Mouse (Mus musculus): ENCODE data around the gene Recql5. TPM values are rescaled to one million over a fixed set of nuclear protein-coding genes. Genes with fewer than 3 reads are reported as not detected.
A peak's percentile ranks its signal among the peaks of the same experiment; 100 is the strongest.

Gene Recql5
- polyA plus RNA-seq, 1 experiment from 2014 or later, result 7.9 TPM

- 77% methylated on average over 11 of the region's 11 CpGs for WGBS (ENCODE audit: insufficient replicate concordance)
Observed at GRCm38 (mm10) chr11:115886446-115886845, 46.8 kb downstream of the Recql5 start.

GRCm38 (mm10) chr11:115885281-115885680 is 48.0 kb downstream of the Recql5 start:
- Histone ChIP-seq H3K27ac (ENCODE audit: low read length) (no peak overlapping the region), H3K4me2 (ENCODE audit: low read depth, low read length) (no peak overlapping the region), H3K4me3 (ENCODE audit: low read depth, low read length) (no peak overlapping the region), H3K4me1 (ENCODE audit: control insufficient read depth, low read depth, low read length) (no peaks in the 10 kb centered on the region), H3K27me3 (ENCODE audit: control insufficient read depth, insufficient read depth, low read depth, low read length) (peaks cover 2% of the 10 kb centered on the region; the same call in 1 of the 2 replicates), H3K36me3 (ENCODE audit: control insufficient read depth, insufficient read depth) (no peaks in the 10 kb centered on the region), H3K9ac (ENCODE audit: low read depth, low read length) (no peak overlapping the region), H3K9me3 (replicated peaks; ENCODE audit: control insufficient read depth, low read length) (no peaks in the 10 kb centered on the region)
- 58% methylated on average over 11 of the region's 11 CpGs for WGBS (ENCODE audit: insufficient replicate concordance)
- ATAC-seq (ENCODE audit: low read depth), result no peak

More at GRCm38 (mm10) chr11:115886446-115886845, 46.8 kb downstream of the Recql5 start:
- H3K4me3 ChIP-seq (ENCODE audit: low read depth, low read length), result no peak overlapping the region
- H3K9ac ChIP-seq (ENCODE audit: low read depth, low read length), result no peak overlapping the region
- H3K4me2 ChIP-seq (ENCODE audit: low read depth, low read length), result no peak overlapping the region
- ATAC-seq (ENCODE audit: low read depth), result no peak
- H3K9me3 ChIP-seq (replicated peaks; ENCODE audit: control insufficient read depth, low read length), result no peaks in the 10 kb centered on the region
- H3K36me3 ChIP-seq (ENCODE audit: control insufficient read depth, insufficient read depth), result no peaks in the 10 kb centered on the region
- H3K27me3 ChIP-seq (ENCODE audit: control insufficient read depth, insufficient read depth, low read depth, low read length), result peaks cover 2% of the 10 kb centered on the region; the same call in 1 of the 2 replicates
- H3K4me1 ChIP-seq (ENCODE audit: control insufficient read depth, low read depth, low read length), result no peaks in the 10 kb centered on the region
- no peak overlapping the region for H3K27ac ChIP-seq (ENCODE audit: low read length)

- H3K27me3 ChIP-seq (ENCODE audit: control insufficient read depth, insufficient read depth, low read depth, low read length), result peaks cover 2% of the 10 kb centered on the region; the same call in 1 of the 2 replicates
- ATAC-seq (ENCODE audit: low read depth), result no peak
Observed at GRCm38 (mm10) chr11:115884361-115884760, 48.9 kb downstream of the Recql5 start.

GRCm38 (mm10) chr11:115883251-115883650 is 50.0 kb downstream of the Recql5 start:
- WGBS (ENCODE audit: insufficient replicate concordance), result 43% methylated on average over 16 of the region's 17 CpGs

More at GRCm38 (mm10) chr11:115884361-115884760, 48.9 kb downstream of the Recql5 start:
- no peaks in the 10 kb centered on the region for H3K9me3 ChIP-seq (replicated peaks; ENCODE audit: control insufficient read depth, low read length)
- no peaks in the 10 kb centered on the region for H3K36me3 ChIP-seq (ENCODE audit: control insufficient read depth, insufficient read depth)
- no peak overlapping the region for H3K27ac ChIP-seq (ENCODE audit: low read length)
- H3K9ac ChIP-seq (ENCODE audit: low read depth, low read length), result no peak overlapping the region
- H3K4me3 ChIP-seq (ENCODE audit: low read depth, low read length), result no peak overlapping the region
- no peaks in the 10 kb centered on the region for H3K4me1 ChIP-seq (ENCODE audit: control insufficient read depth, low read depth, low read length)
- WGBS (ENCODE audit: insufficient replicate concordance), result 69% methylated on average over 3 of the region's 3 CpGs
- H3K4me2 ChIP-seq (ENCODE audit: low read depth, low read length), result no peak overlapping the region

GRCm38 (mm10) chr11:115881002-115881401 is 52.3 kb downstream of the Recql5 start:
- Histone ChIP-seq H3K27ac (ENCODE audit: low read length) (no peak overlapping the region), H3K9ac (ENCODE audit: low read depth, low read length) (no peak overlapping the region), H3K4me1 (ENCODE audit: control insufficient read depth, low read depth, low read length) (peaks cover 4% of the 10 kb centered on the region), H3K36me3 (ENCODE audit: control insufficient read depth, insufficient read depth) (no peaks in the 10 kb centered on the region), H3K4me2 (ENCODE audit: low read depth, low read length) (no peak overlapping the region), H3K4me3 (ENCODE audit: low read depth, low read length) (no peak overlapping the region), H3K27me3 (ENCODE audit: control insufficient read depth, insufficient read depth, low read depth, low read length) (peaks cover 2% of the 10 kb centered on the region; the same call in 1 of the 2 replicates), H3K9me3 (replicated peaks; ENCODE audit: control insufficient read depth, low read length) (no peaks in the 10 kb centered on the region)
- 22% methylated on average over 5 of the region's 5 CpGs for WGBS (ENCODE audit: insufficient replicate concordance)
- ATAC-seq (ENCODE audit: low read depth), result 0 out of 2 replicates have a peak, but pooled peaks have one; percentile 28

More at GRCm38 (mm10) chr11:115883251-115883650, 50.0 kb downstream of the Recql5 start:
- H3K4me1 ChIP-seq (ENCODE audit: control insufficient read depth, low read depth, low read length), result no peaks in the 10 kb centered on the region
- ATAC-seq (ENCODE audit: low read depth), result no peak
- no peak overlapping the region for H3K27ac ChIP-seq (ENCODE audit: low read length)
- no peaks in the 10 kb centered on the region for H3K9me3 ChIP-seq (replicated peaks; ENCODE audit: control insufficient read depth, low read length)
- no peak overlapping the region for H3K4me3 ChIP-seq (ENCODE audit: low read depth, low read length)
- no peaks in the 10 kb centered on the region for H3K36me3 ChIP-seq (ENCODE audit: control insufficient read depth, insufficient read depth)
- H3K27me3 ChIP-seq (ENCODE audit: control insufficient read depth, insufficient read depth, low read depth, low read length), result peaks cover 2% of the 10 kb centered on the region; the same call in 1 of the 2 replicates
- H3K4me2 ChIP-seq (ENCODE audit: low read depth, low read length), result no peak overlapping the region
- H3K9ac ChIP-seq (ENCODE audit: low read depth, low read length), result no peak overlapping the region

GRCm38 (mm10) chr11:115878071-115878470 is 55.2 kb downstream of the Recql5 start:
- Histone ChIP-seq H3K9ac (ENCODE audit: low read depth, low read length) (no peak overlapping the region), H3K27me3 (ENCODE audit: control insufficient read depth, insufficient read depth, low read depth, low read length) (peaks cover 2% of the 10 kb centered on the region; the same call in 1 of the 2 replicates), H3K27ac (ENCODE audit: low read length) (no peak overlapping the region), H3K4me3 (ENCODE audit: low read depth, low read length) (no peak overlapping the region), H3K9me3 (replicated peaks; ENCODE audit: control insufficient read depth, low read length) (no peaks in the 10 kb centered on the region), H3K4me2 (ENCODE audit: low read depth, low read length) (no peak overlapping the region), H3K4me1 (ENCODE audit: control insufficient read depth, low read depth, low read length) (peaks cover 4% of the 10 kb centered on the region), H3K36me3 (ENCODE audit: control insufficient read depth, insufficient read depth) (no peaks in the 10 kb centered on the region)
- 77% methylated on average over 8 of the region's 8 CpGs for WGBS (ENCODE audit: insufficient replicate concordance)
- ATAC-seq (ENCODE audit: low read depth), result no peak

GRCm38 (mm10) chr11:115877174-115877755 is 56.0 kb downstream of the Recql5 start:
- Histone ChIP-seq H3K36me3 (ENCODE audit: control insufficient read depth, insufficient read depth) (no peaks in the 10 kb centered on the region), H3K4me2 (ENCODE audit: low read depth, low read length) (no peak overlapping the region), H3K9me3 (replicated peaks; ENCODE audit: control insufficient read depth, low read length) (no peaks in the 10 kb centered on the region), H3K4me3 (ENCODE audit: low read depth, low read length) (no peak overlapping the region), H3K27ac (ENCODE audit: low read length) (no peak overlapping the region), H3K4me1 (ENCODE audit: control insufficient read depth, low read depth, low read length) (peaks cover 8% of the 10 kb centered on the region), H3K27me3 (ENCODE audit: control insufficient read depth, insufficient read depth, low read depth, low read length) (no peaks in the 10 kb centered on the region), H3K9ac (ENCODE audit: low read depth, low read length) (peak overlapping the region; percentile 24)
- no peak for ATAC-seq (ENCODE audit: low read depth)
- 29% methylated on average over 6 of the region's 6 CpGs for WGBS (ENCODE audit: insufficient replicate concordance)

- Histone ChIP-seq H3K27ac (ENCODE audit: low read length) (no peak overlapping the region), H3K9me3 (replicated peaks; ENCODE audit: control insufficient read depth, low read length) (no peaks in the 10 kb centered on the region), H3K36me3 (ENCODE audit: control insufficient read depth, insufficient read depth) (no peaks in the 10 kb centered on the region), H3K27me3 (ENCODE audit: control insufficient read depth, insufficient read depth, low read depth, low read length) (no peaks in the 10 kb centered on the region), H3K4me3 (ENCODE audit: low read depth, low read length) (no peak overlapping the region), H3K4me1 (ENCODE audit: control insufficient read depth, low read depth, low read length) (peaks cover 9% of the 10 kb centered on the region), H3K4me2 (ENCODE audit: low read depth, low read length) (no peak overlapping the region), H3K9ac (ENCODE audit: low read depth, low read length) (no peak overlapping the region)
- WGBS (ENCODE audit: insufficient replicate concordance), result 60% methylated on average over 5 of the region's 5 CpGs
- ATAC-seq (ENCODE audit: low read depth), result no peak
Observed at GRCm38 (mm10) chr11:115876438-115876837, 56.8 kb downstream of the Recql5 start.

- Histone ChIP-seq H3K4me1 (ENCODE audit: control insufficient read depth, low read depth, low read length) (peaks cover 9% of the 10 kb centered on the region), H3K27ac (ENCODE audit: low read length) (no peak overlapping the region), H3K4me3 (ENCODE audit: low read depth, low read length) (no peak overlapping the region), H3K9me3 (replicated peaks; ENCODE audit: control insufficient read depth, low read length) (no peaks in the 10 kb centered on the region), H3K36me3 (ENCODE audit: control insufficient read depth, insufficient read depth) (no peaks in the 10 kb centered on the region), H3K4me2 (ENCODE audit: low read depth, low read length) (no peak overlapping the region), H3K27me3 (ENCODE audit: control insufficient read depth, insufficient read depth, low read depth, low read length) (no peaks in the 10 kb centered on the region), H3K9ac (ENCODE audit: low read depth, low read length) (no peak overlapping the region)
- ATAC-seq (ENCODE audit: low read depth), result no peak
- 74% methylated on average over 3 of the region's 3 CpGs for WGBS (ENCODE audit: insufficient replicate concordance)
Observed at GRCm38 (mm10) chr11:115875935-115876334, 57.3 kb downstream of the Recql5 start.

Data from liver, embryonic 16.5 days (tissue).